Mouse (Mus musculus) lung, embryonic 15.5 days (tissue): ENCODE results near the gene Rnasel. TPM values are rescaled to one million over a fixed set of nuclear protein-coding genes. Genes with fewer than 3 reads are reported as not detected.

Source experiments
- ATAC-seq: fragments of 200-750 bp; cut with Nextera tagmentation; 2 replicates; pipeline ENCODE4 v1.8.0; 2017; ENCODE audit warnings: moderate number of reproducible peaks, borderline replicate concordance; ENCODE audit not compliant: low FRiP score, low TSS enrichment; ENCODE audit errors: extremely low read depth
- H3K27ac ChIP-seq: fragments of 300-500 bp; sonication (generic); 2 replicates; pipeline ENCODE4 v1.5.1; 2015; ENCODE audit warnings: moderate library complexity, mild to moderate bottlenecking, inconsistent platforms
- H3K27me3 ChIP-seq: fragments of 300-500 bp; sonication (generic); 2 replicates; pipeline ENCODE4 v1.6.1; 2015; ENCODE audit warnings: inconsistent platforms
- H3K36me3 ChIP-seq: fragments of 300-500 bp; sonication (generic); 2 replicates; pipeline ENCODE4 v1.6.1; 2015; ENCODE audit warnings: inconsistent platforms
- H3K4me1 ChIP-seq: fragments of 300-500 bp; sonication (generic); 2 replicates; pipeline ENCODE4 v1.6.1; 2015; ENCODE audit warnings: inconsistent platforms
- H3K4me2 ChIP-seq: fragments of 300-500 bp; sonication (generic); 2 replicates; pipeline ENCODE4 v1.6.1; 2015; ENCODE audit warnings: inconsistent platforms, mild to moderate bottlenecking, moderate library complexity
- H3K4me3 ChIP-seq: fragments of 300-500 bp; sonication (generic); 2 replicates; pipeline ENCODE4 v1.5.1; 2015; ENCODE audit warnings: mild to moderate bottlenecking, inconsistent platforms
- H3K9ac ChIP-seq: fragments of 300-500 bp; sonication (generic); 2 replicates; pipeline ENCODE4 v1.6.1; 2015; ENCODE audit warnings: inconsistent platforms
- H3K9me3 ChIP-seq: fragments of 300-500 bp; sonication (generic); 2 replicates; pipeline ENCODE4 v1.6.1; 2016; ENCODE audit warnings: inconsistent platforms
- WGBS: fragments of 180-500 bp; shearing (Covaris S2); methylation state at CpG from one replicate; pipeline ENCODE4 v1.1.7; 2015; 5-methylcytosine and 5-hydroxymethylcytosine counted together
- polyA plus RNA-seq: library from polyadenylated mRNA; unstranded; fragments of >200 nt; fragmentation: Nextera tagmentation; extraction: Ambion mirVana; gene quantifications from 2 replicates; pipeline ENCODE4 v1.2.1, GENCODE M21; 2015

Gene Rnasel
- polyA plus RNA-seq, 1 experiment from 2014 or later: 7.0 TPM

GRCm38 (mm10) chr1:153712633-153713032 is 36.6 kb upstream of the Rnasel start:
- no peak overlapping the region for H3K4me3 ChIP-seq
- 89% methylated on average over 2 of the region's 2 CpGs for WGBS

DNA sequence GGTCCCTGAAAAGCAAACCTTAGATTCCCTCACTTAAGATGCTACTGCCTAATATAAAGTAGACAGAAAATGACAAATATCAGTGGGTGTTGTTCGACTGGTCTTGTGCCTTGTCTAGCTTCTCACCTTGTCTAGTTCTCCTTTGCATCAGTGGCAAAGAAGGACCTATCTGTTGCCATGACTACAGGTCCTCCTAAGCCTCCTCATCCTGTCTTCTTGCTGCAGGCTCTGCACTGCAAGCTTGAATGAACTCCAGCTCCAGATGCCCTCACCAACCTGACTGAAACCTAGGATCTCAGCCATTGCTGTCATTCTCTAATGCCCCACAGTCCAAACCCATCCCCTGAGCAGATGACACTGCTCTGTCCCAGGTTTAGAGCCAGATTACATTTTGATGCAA is 31.2 kb upstream of the Rnasel start:
- Histone ChIP-seq H3K9ac (no peak overlapping the region), H3K36me3 (no peaks in the 10 kb centered on the region), H3K4me3 (no peak overlapping the region), H3K27me3 (no peaks in the 10 kb centered on the region), H3K4me1 (0 out of 2 replicates have a peak, but pooled peaks cover 3% of the 10 kb centered on the region), H3K9me3 (no peaks in the 10 kb centered on the region), H3K4me2 (no peak overlapping the region), H3K27ac (no peak overlapping the region)
- WGBS: 65% methylated on average over 1 of the region's 1 CpGs
- ATAC-seq: no peak

More at GRCm38 (mm10) chr1:153712633-153713032, 36.6 kb upstream of the Rnasel start:
- no peaks in the 10 kb centered on the region for H3K36me3 ChIP-seq
- ATAC-seq: no peak
- no peak overlapping the region for H3K4me2 ChIP-seq
- H3K27ac ChIP-seq: no peak overlapping the region
- no peaks in the 10 kb centered on the region for H3K9me3 ChIP-seq
- H3K27me3 ChIP-seq: no peaks in the 10 kb centered on the region
- peaks cover 5% of the 10 kb centered on the region; the same call in 1 of the 2 replicates for H3K4me1 ChIP-seq
- no peak overlapping the region for H3K9ac ChIP-seq

DNA sequence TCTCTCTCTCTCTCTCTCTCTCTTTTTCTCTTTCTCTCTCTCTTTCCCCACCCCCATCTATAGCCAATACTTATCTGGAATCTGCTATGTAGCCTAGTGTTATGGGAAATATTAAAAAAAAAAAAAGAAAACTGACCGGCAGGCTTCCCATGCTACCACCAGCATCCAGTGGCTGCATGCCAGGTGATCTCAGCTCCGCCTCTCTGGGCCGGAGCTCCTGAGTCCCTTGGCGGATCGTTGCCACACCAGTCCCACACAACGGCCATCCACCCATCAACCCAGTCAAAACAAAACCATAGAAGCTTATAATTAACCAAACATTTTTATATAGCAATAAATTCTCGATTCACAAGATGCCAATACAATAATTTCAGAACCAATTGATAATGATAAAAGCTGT is 28.3 kb upstream of the Rnasel start:
- H3K9me3 ChIP-seq: no peaks in the 10 kb centered on the region

DNA sequence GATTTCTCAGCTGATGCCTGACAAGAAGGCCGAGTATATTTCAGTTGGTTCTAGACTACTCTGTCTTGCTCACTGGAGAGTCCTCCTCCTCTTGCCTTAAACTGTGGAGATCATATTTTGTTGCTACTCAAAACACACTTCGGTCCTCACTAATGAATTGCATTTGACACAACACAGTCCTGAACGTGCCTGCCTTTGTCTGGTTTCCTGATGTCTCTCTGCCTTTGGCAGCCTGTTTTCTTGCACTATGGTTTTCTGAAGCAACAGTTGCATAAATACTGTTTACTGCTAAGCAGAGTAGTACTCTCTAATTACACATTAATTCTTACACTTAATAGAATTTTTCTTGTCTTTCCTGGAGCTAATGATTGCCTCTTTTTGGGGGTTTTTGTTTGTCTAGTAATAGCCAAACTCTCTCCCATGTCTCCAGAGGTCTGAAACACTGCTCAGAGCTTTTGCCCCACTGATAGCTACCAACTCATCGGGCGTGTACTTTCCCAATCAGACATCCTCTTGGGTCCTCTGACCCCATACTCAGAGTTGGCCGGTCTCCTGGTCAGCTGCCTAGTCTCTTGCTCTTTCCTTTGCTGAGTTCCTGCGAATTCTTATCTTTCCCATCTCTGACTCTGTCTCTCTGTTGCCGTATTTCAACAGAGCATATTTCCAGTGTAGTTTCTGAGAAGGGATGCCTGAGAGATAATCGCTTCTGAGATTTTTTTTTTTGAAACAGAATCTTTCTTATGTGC is 27.5 kb upstream of the Rnasel start:
- Histone ChIP-seq H3K27me3 (no peaks in the 10 kb centered on the region), H3K9ac (no peak overlapping the region), H3K4me1 (0 out of 2 replicates have a peak, but pooled peaks cover 3% of the 10 kb centered on the region), H3K4me3 (no peak overlapping the region), H3K27ac (no peak overlapping the region), H3K36me3 (no peaks in the 10 kb centered on the region), H3K4me2 (no peak overlapping the region), H3K9me3 (no peaks in the 10 kb centered on the region)
- ATAC-seq: no peak
- 64% methylated on average over 9 of the region's 9 CpGs for WGBS

More for the DNA sequence above, 28.3 kb upstream of the Rnasel start:
- Histone ChIP-seq H3K36me3 (no peaks in the 10 kb centered on the region), H3K27ac (no peak overlapping the region), H3K4me1 (0 out of 2 replicates have a peak, but pooled peaks cover 3% of the 10 kb centered on the region), H3K27me3 (no peaks in the 10 kb centered on the region), H3K4me2 (no peak overlapping the region), H3K4me3 (no peak overlapping the region), H3K9ac (no peak overlapping the region)
- 44% methylated on average over 7 of the region's 7 CpGs for whole genome bisulfite sequencing
- ATAC-seq: no peak

- no peak overlapping the region for H3K4me3 ChIP-seq
- H3K9me3 ChIP-seq: no peaks in the 10 kb centered on the region
- H3K27me3 ChIP-seq: no peaks in the 10 kb centered on the region
- H3K9ac ChIP-seq: no peak overlapping the region
- H3K36me3 ChIP-seq: no peaks in the 10 kb centered on the region
- ATAC-seq: no peak
- H3K4me2 ChIP-seq: no peak overlapping the region
- H3K27ac ChIP-seq: no peak overlapping the region
- 0 out of 2 replicates have a peak, but pooled peaks cover 3% of the 10 kb centered on the region for H3K4me1 ChIP-seq
- WGBS: 65% methylated on average over 9 of the region's 9 CpGs
Measured at GRCm38 (mm10) chr1:153723426-153723825, 25.8 kb upstream of the Rnasel start.

DNA sequence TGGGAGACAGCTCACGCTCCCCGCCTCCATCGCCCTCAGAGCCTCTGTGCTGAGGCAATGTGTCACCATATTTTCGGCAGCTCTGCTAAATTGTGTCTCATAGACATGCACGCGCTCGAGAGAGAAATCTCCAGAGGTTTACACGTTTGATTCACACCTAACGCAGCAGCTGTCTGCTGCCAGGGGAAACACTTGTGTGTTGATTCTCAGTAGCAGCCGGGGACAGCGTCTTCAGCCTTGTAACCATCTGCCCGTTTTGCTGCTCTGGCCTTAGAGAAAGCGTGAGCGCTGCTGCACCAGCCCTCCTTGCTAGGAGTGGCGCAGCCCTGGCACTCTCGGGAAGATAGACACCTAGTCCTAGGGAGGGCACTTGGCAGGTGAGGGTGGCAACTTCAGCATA is 22.6 kb upstream of the Rnasel start:
- WGBS: 81% methylated on average over 16 of the region's 16 CpGs
- no peaks in the 10 kb centered on the region for H3K27me3 ChIP-seq
- no peaks in the 10 kb centered on the region for H3K4me1 ChIP-seq
- H3K36me3 ChIP-seq: no peaks in the 10 kb centered on the region
- H3K9me3 ChIP-seq: no peaks in the 10 kb centered on the region
- ATAC-seq: no peak
- H3K4me3 ChIP-seq: no peak overlapping the region
- no peak overlapping the region for H3K4me2 ChIP-seq
- H3K27ac ChIP-seq: no peak overlapping the region
- no peak overlapping the region for H3K9ac ChIP-seq

DNA sequence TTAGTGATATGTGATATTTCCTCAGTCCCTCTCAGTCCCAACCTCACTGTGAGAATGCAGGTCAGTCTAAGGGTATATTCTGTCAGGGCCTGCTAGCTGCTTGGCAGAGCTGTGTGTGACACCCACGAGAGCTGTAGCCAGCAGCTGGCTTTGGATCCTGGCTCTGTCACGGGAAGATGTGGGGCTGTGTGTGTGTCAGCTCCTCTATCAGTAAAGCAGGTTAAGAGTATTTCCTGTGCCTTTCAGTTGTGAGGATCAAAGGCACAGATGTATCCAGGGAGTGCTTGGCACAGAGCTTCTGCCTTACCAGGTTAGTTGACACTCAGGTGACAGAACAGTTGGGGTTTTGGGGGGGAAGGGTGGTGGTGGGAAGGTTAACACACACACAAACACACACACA is 19.4 kb upstream of the Rnasel start:
- WGBS: 37% methylated on average over 2 of the region's 2 CpGs

DNA sequence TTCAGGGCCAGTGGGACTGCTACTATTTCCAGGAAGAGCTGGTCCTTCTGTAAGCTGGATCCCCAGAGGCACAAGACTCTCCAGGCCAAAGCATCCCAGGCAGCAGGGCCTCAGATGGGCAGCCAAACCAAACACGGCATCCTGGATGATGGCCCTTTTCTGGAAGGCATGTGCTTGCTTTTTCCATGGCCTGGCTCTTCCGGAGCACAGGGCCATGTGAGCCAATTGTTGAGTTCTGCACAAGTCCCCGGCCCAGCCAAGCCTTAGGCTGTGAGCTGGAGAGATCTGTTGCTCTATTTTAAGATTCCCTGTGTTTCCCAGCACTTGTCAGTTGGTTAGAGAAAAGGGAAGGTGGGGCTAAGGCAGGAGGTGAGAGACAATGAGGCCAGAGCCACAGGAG is 18.6 kb upstream of the Rnasel start:
- 24% methylated on average over 3 of the region's 3 CpGs for WGBS
- no peak overlapping the region for H3K27ac ChIP-seq
- H3K36me3 ChIP-seq: no peaks in the 10 kb centered on the region
- no peak overlapping the region for H3K9ac ChIP-seq
- no peaks in the 10 kb centered on the region for H3K9me3 ChIP-seq
- no peak overlapping the region for H3K4me3 ChIP-seq
- no peaks in the 10 kb centered on the region for H3K27me3 ChIP-seq
- ATAC-seq: no peak
- H3K4me1 ChIP-seq: no peaks in the 10 kb centered on the region
- no peak overlapping the region for H3K4me2 ChIP-seq

More for the DNA sequence above, 19.4 kb upstream of the Rnasel start:
- Histone ChIP-seq H3K27ac (no peak overlapping the region), H3K36me3 (no peaks in the 10 kb centered on the region), H3K4me2 (no peak overlapping the region), H3K27me3 (no peaks in the 10 kb centered on the region), H3K9ac (no peak overlapping the region), H3K9me3 (no peaks in the 10 kb centered on the region), H3K4me3 (no peak overlapping the region), H3K4me1 (no peaks in the 10 kb centered on the region)
- ATAC-seq: no peak

GRCm38 (mm10) chr1:153733181-153733580 is 16.0 kb upstream of the Rnasel start:
- 45% methylated on average over 9 of the region's 9 CpGs for WGBS
- Histone ChIP-seq H3K27me3 (peaks cover 12% of the 10 kb centered on the region; the same call in 1 of the 2 replicates), H3K9me3 (no peaks in the 10 kb centered on the region), H3K27ac (no peak overlapping the region), H3K4me1 (no peaks in the 10 kb centered on the region), H3K9ac (no peak overlapping the region), H3K4me3 (no peak overlapping the region), H3K36me3 (no peaks in the 10 kb centered on the region), H3K4me2 (no peak overlapping the region)
- 0 out of 2 replicates have a peak, but pooled peaks have one; percentile 13 for ATAC-seq

GRCm38 (mm10) chr1:153734866-153735265 is 14.4 kb upstream of the Rnasel start:
- Histone ChIP-seq H3K9me3 (no peaks in the 10 kb centered on the region), H3K4me1 (peaks cover 2% of the 10 kb centered on the region; the same call in 1 of the 2 replicates), H3K4me2 (no peak overlapping the region), H3K9ac (no peak overlapping the region), H3K36me3 (no peaks in the 10 kb centered on the region), H3K4me3 (no peak overlapping the region), H3K27ac (no peak overlapping the region), H3K27me3 (peaks cover 28% of the 10 kb centered on the region)
- 59% methylated on average over 4 of the region's 4 CpGs for WGBS
- no peak for ATAC-seq

DNA sequence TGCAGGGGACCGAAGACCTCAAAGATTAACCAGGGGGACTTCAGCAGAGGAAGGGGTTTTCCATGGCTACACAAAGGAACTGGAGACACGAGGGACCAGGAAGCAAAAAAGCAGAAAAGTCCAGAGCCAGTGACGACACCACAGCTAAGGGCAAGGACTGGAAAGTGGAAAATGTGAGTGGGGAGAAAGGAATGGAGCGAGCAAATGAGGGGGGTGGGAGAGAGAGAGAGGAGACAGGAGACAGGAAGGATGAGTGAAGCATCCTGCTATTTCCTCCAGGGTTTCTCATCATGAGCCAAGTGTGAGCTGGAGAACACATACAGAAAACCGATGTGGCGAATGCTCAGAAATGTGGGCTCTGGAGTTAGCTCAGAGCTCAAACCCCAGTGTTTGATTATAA is 13.1 kb upstream of the Rnasel start:
- WGBS: 50% methylated on average over 6 of the region's 6 CpGs
- peaks cover 11% of the 10 kb centered on the region; the same call in 1 of the 2 replicates for H3K4me1 ChIP-seq
- H3K4me3 ChIP-seq: no peak overlapping the region
- H3K27me3 ChIP-seq: peaks cover 40% of the 10 kb centered on the region
- no peak overlapping the region for H3K27ac ChIP-seq
- no peak overlapping the region for H3K9ac ChIP-seq
- H3K4me2 ChIP-seq: no peak overlapping the region
- ATAC-seq: no peak
- H3K9me3 ChIP-seq: no peaks in the 10 kb centered on the region
- no peaks in the 10 kb centered on the region for H3K36me3 ChIP-seq
